Mouse (Mus musculus) ES-E14 (cell line): ENCODE measurements at regions not wholly inside any gene's neighbourhood (a gene's known extent, or its start where the extent isn't known, plus 50 kb on each side); places are given as distances from the start of the nearest gene placed in this dataset.

Source experiments
- DNase-seq: peaks from one replicate; pipeline ENCODE4 v3.0.0-alpha.2; 2013; ENCODE audit warnings: low read depth, low spot score
- H3K27ac ChIP-seq: 2 replicates; pipeline ENCODE4 v1.5.1; 2012; ENCODE audit warnings: low read depth, mild to moderate bottlenecking, low read length, moderate library complexity, mixed read lengths; ENCODE audit not compliant: poor library complexity, insufficient read depth, severe bottlenecking
- H3K36me3 ChIP-seq: 2 replicates; pipeline ENCODE4 v1.6.1; 2012; ENCODE audit warnings: mild to moderate bottlenecking, low read length, moderate library complexity, mixed read lengths; ENCODE audit not compliant: control insufficient read depth, poor library complexity, insufficient read depth, severe bottlenecking
- H3K4me1 ChIP-seq, 2 experiments: fragments of 150-350 bp in 1 of 2; sonication (generic) in 1 of 2; 2 replicates each; pipeline ENCODE4 v1.6.1; 2012; ENCODE audit warnings: low read length in 2 of 2, mild to moderate bottlenecking in 1 of 2, mixed read lengths in 1 of 2; ENCODE audit not compliant: control insufficient read depth in 2 of 2, insufficient read depth in 2 of 2, poor library complexity in 1 of 2
- H3K4me3 ChIP-seq, 2 experiments: fragments of 150-350 bp in 1 of 2; sonication (generic) in 1 of 2; 2 replicates each; pipeline ENCODE4 v1.5.1; 2012; ENCODE audit warnings: low read length in 2 of 2, low read depth in 1 of 2, mild to moderate bottlenecking in 1 of 2, mixed read lengths in 1 of 2; ENCODE audit not compliant: insufficient read depth in 1 of 2, poor library complexity in 1 of 2, severe bottlenecking in 1 of 2
- H3K9ac ChIP-seq: 2 replicates; pipeline ENCODE4 v1.6.1; 2012; ENCODE audit warnings: low read depth, mild to moderate bottlenecking, low read length, mixed read lengths; ENCODE audit not compliant: poor library complexity, insufficient read depth, severe bottlenecking
- H3K9me3 ChIP-seq: fragments of 150-350 bp; sonication (generic); 2 replicates; pipeline ENCODE4 v1.6.1; 2012; ENCODE audit warnings: low read depth, mild to moderate bottlenecking, low read length; ENCODE audit not compliant: control insufficient read depth, insufficient read depth
- CHD2 ChIP-seq: IDR thresholded peaks from 2 replicates; pipeline ENCODE4 v1.6.1; 2014; ENCODE audit warnings: mild to moderate bottlenecking, low read depth, low read length, inconsistent platforms
- HCFC1 ChIP-seq: IDR thresholded peaks from 2 replicates; pipeline ENCODE4 v1.6.1; 2012; ENCODE audit warnings: low read length, inconsistent platforms, borderline replicate concordance; ENCODE audit not compliant: insufficient read depth
- MAFK ChIP-seq: IDR thresholded peaks from 2 replicates; pipeline ENCODE4 v1.6.1; 2014; ENCODE audit warnings: mild to moderate bottlenecking, low read depth, low read length, inconsistent platforms; ENCODE audit not compliant: insufficient read depth
- ZC3H11A ChIP-seq: IDR thresholded peaks from 2 replicates; pipeline ENCODE4 v1.6.1; 2012; ENCODE audit warnings: low read depth, mild to moderate bottlenecking, inconsistent platforms, low read length, borderline replicate concordance
- ZNF384 ChIP-seq: IDR thresholded peaks from 2 replicates; pipeline ENCODE4 v1.6.1; 2012; ENCODE audit warnings: low read depth, low read length, inconsistent platforms
- in situ Hi-C, 2 experiments: fragments of 600-800 bp; cut with MboI; formaldehyde crosslinking; loops; one replicate each; pipeline ENCODE4 v1.15.1; 2025; ENCODE audit warnings: low sequenced_read_pairs in 2 of 2, inconsistent platforms in 1 of 2; ENCODE audit not compliant: unreplicated experiment in 2 of 2

DNA sequence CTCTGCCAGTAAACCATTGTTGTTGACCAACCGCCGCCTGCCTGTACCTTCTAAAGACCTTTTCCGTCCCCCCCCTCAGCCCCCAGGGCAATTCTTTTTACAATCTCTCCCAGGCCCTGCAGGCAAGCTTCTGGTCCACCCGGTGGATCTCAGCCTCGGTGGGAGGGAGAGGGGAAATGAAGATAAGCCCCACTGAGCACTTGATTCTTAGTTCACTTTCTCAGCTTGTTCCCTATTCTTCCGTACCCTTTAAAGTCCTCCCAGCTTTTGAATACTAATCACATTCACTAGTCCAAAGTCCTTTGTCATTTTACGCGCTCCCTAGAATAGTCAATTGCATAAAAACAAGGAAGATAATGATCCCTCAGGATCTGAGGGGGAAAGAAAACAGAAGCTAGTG, 68.1 kb downstream of the Klf4 start:
- DNase-seq: peak; percentile 98
- in situ Hi-C loops: no loop called here
- Histone ChIP-seq H3K9me3 (no peaks in the 10 kb centered on the region), H3K27ac (peak overlapping the region; percentile 96), H3K36me3 (no peaks in the 10 kb centered on the region), H3K9ac (no peak overlapping the region), H3K4me3 (0 out of 4 replicates have a peak overlapping the region, but pooled peaks of 1 of the 2 experiments have one; percentile 25), H3K4me1 (peaks cover 13 to 27% of the 10 kb centered on the region in 2 experiments)
- 0 out of 2 replicates have a peak, but pooled peaks have one; percentile 35 for TF ChIP-seq CHD2
- TF ChIP-seq ZNF384: no peak
- TF ChIP-seq MAFK: no peak
- no peak; the same call in 1 of the 2 replicates for TF ChIP-seq HCFC1
- TF ChIP-seq ZC3H11A: no peak

- in situ Hi-C loops: no loop called here
- TF ChIP-seq ZNF384 (no peak), CHD2 (no peak), ZC3H11A (no peak), MAFK (no peak), HCFC1 (no peak)
These were observed 70.3 kb downstream of the Klf4 start for GRCm38 (mm10) chr4:55461927-55462326.

DNA sequence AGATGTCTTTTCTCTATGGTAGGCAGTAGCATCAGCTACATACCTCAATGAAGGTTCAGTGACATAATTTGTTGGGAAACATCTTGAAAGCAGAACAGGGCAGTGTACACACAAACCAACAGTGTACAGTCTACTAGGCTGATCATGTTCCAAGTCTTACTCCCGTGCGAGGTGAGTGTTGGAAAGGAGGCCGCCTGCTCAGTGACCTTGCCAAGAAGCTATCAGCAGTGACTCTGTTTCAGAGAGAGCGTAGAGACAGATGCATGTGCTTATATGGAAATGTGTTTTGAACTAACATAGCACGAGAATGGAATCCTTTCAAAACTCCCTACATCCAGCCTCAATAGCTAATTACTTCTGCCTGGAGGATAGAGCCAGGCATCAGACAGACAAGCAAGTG, 78.4 kb downstream of the Klf4 start:
- Histone ChIP-seq H3K4me1 (peaks cover 6 to 10% of the 10 kb centered on the region in 2 experiments; a peak in 3 of 4 replicates), H3K9ac (no peak overlapping the region), H3K36me3 (no peaks in the 10 kb centered on the region), H3K9me3 (no peaks in the 10 kb centered on the region), H3K4me3 (no peak overlapping the region), H3K27ac (no peak overlapping the region)
- in situ Hi-C loops: no loop called here
- DNase-seq: no peak
- TF ChIP-seq MAFK (no peak), HCFC1 (no peak), ZC3H11A (no peak), ZNF384 (no peak), CHD2 (no peak)

More at GRCm38 (mm10) chr4:55461927-55462326, 70.3 kb downstream of the Klf4 start:
- peaks cover 13 to 25% of the 10 kb centered on the region in 2 experiments for H3K4me1 ChIP-seq
- no peak for DNase-seq
- H3K27ac ChIP-seq: no peak overlapping the region; the same call in 1 of the 2 replicates
- H3K4me3 ChIP-seq: no peak overlapping the region
- H3K9ac ChIP-seq: no peak overlapping the region
- no peaks in the 10 kb centered on the region for H3K9me3 ChIP-seq
- H3K36me3 ChIP-seq: no peaks in the 10 kb centered on the region

- in situ Hi-C loops: no loop called here
- Histone ChIP-seq H3K27ac (no peak overlapping the region), H3K36me3 (no peaks in the 10 kb centered on the region), H3K4me1 (peaks cover 6 to 10% of the 10 kb centered on the region in 2 experiments; a peak in 3 of 4 replicates), H3K9me3 (no peaks in the 10 kb centered on the region), H3K9ac (no peak overlapping the region), H3K4me3 (no peak overlapping the region)
- TF ChIP-seq MAFK (no peak), HCFC1 (no peak), ZNF384 (no peak), CHD2 (no peak), ZC3H11A (no peak)
- no peak for DNase-seq
These were observed 79.7 kb downstream of the Klf4 start for GRCm38 (mm10) chr4:55452546-55452945.

DNA sequence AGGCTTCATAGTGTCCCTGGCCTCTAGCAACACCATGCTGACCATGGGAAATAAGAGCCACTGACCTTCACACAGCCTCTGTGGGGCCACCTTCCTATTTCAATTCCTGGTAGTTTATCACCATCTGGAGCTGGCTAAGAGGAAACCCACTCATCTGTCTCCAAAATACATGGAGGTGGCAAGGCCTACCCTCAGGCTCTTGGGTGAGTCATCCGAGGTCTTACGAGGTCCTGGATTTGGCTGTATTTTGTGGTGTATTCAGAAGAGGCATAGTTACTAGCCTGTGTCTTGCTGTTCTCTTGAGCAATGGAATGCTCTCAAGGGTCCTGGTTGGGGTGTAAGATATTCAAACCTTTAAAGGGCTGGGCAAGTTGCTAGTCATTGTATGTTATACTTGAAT, 80.6 kb downstream of the Klf4 start:
- no peak overlapping the region for H3K9ac ChIP-seq
- H3K9me3 ChIP-seq: no peaks in the 10 kb centered on the region
- in situ Hi-C loops: no loop called here
- no peak overlapping the region for H3K27ac ChIP-seq
- H3K36me3 ChIP-seq: no peaks in the 10 kb centered on the region
- TF ChIP-seq ZC3H11A: no peak
- TF ChIP-seq CHD2: no peak
- TF ChIP-seq HCFC1: no peak
- TF ChIP-seq MAFK: no peak
- no peak for TF ChIP-seq ZNF384
- H3K4me3 ChIP-seq: no peak overlapping the region
- peaks cover 4 to 6% of the 10 kb centered on the region in 2 experiments; a peak in 2 of 4 replicates for H3K4me1 ChIP-seq
- no peak for DNase-seq
